Mouse (Mus musculus) embryonic facial prominence, embryonic 13.5 days (tissue): ENCODE measurements around the gene Jmjd1c. TPM values are rescaled to one million over a fixed set of nuclear protein-coding genes. Genes with fewer than 3 reads are reported as not detected.

Experiments
- ATAC-seq: fragments of 200-750 bp; cut with Nextera tagmentation; 2 replicates; pipeline ENCODE4 v1.8.0; 2017; ENCODE audit warnings: low read depth; ENCODE audit not compliant: insufficient number of reproducible peaks, insufficient read depth, low FRiP score, low TSS enrichment
- H3K27ac ChIP-seq: fragments of 300-500 bp; sonication (generic); 2 replicates; pipeline ENCODE4 v1.5.1; 2015; ENCODE audit warnings: moderate library complexity, mild to moderate bottlenecking, inconsistent platforms
- H3K27me3 ChIP-seq: fragments of 300-500 bp; sonication (generic); 2 replicates; pipeline ENCODE4 v1.6.1; 2015; ENCODE audit warnings: mild to moderate bottlenecking, inconsistent platforms
- H3K36me3 ChIP-seq: fragments of 300-500 bp; sonication (generic); 2 replicates; pipeline ENCODE4 v1.6.1; 2015; ENCODE audit warnings: mild to moderate bottlenecking, inconsistent platforms
- H3K4me1 ChIP-seq: fragments of 300-500 bp; sonication (generic); 2 replicates; pipeline ENCODE4 v1.6.1; 2015; ENCODE audit warnings: inconsistent platforms
- H3K4me2 ChIP-seq: fragments of 300-500 bp; sonication (generic); 2 replicates; pipeline ENCODE4 v1.6.1; 2015; ENCODE audit warnings: moderate library complexity, mild to moderate bottlenecking, inconsistent platforms
- H3K4me3 ChIP-seq: fragments of 300-500 bp; sonication (generic); 2 replicates; pipeline ENCODE4 v1.5.1; 2015; ENCODE audit warnings: mild to moderate bottlenecking, inconsistent platforms
- H3K9ac ChIP-seq: fragments of 300-500 bp; sonication (generic); 2 replicates; pipeline ENCODE4 v1.6.1; 2015; ENCODE audit warnings: mild to moderate bottlenecking, inconsistent platforms
- H3K9me3 ChIP-seq: fragments of 300-500 bp; sonication (generic); 2 replicates; pipeline ENCODE4 v1.6.1; 2016; ENCODE audit warnings: inconsistent platforms
- WGBS: fragments of 180-500 bp; shearing (Covaris S2); methylation state at CpG from one replicate; pipeline ENCODE4 v1.1.7; 2015; ENCODE audit warnings: mixed read lengths; 5-methylcytosine and 5-hydroxymethylcytosine counted together
- polyA plus RNA-seq: library from polyadenylated mRNA; unstranded; fragments of >200 nt; fragmentation: Nextera tagmentation; extraction: Ambion mirVana; gene quantifications from 2 replicates; pipeline ENCODE4 v1.2.1, GENCODE M21; 2015

The Jmjd1c gene
- polyA plus RNA-seq, 1 experiment from 2014 or later = 50.7 TPM

DNA sequence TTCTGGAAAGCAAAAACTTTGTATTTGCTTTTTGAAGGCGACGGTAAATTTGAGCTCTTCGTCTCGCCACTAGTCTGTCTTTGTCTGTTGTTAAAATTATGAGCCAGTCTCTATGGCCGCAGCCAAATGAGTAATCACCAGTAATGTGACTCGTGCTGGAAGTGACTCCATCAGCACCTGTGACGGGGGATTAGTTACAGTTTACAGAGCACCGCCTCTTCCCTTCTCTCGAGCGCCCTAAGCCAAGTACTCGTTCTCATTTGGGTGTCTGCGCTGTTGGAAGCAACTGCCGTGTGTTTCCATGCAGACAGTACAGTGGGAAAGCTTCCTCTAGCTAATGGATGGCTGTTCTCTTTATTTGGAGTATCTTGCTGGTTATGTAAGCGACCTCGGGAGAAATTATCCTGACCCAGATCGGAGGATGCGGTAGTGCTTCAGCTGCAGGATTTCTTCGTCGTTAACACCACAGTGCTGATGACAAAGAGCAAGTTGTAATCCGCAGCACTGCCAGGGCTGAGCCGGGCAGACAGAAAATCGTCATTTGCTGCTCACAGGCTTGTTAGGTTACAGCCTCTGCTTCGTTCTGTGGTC, 89.7 kb downstream of the Jmjd1c start:
- Histone ChIP-seq H3K27me3 (no peaks in the 10 kb centered on the region), H3K4me2 (peak overlapping the region; percentile 70), H3K27ac (peak overlapping the region; percentile 94), H3K9me3 (no peaks in the 10 kb centered on the region), H3K36me3 (peaks cover 3% of the 10 kb centered on the region; the same call in 1 of the 2 replicates), H3K9ac (peak overlapping the region; percentile 76), H3K4me3 (peak overlapping the region; percentile 52), H3K4me1 (peaks cover 32% of the 10 kb centered on the region)
- ATAC-seq = peak; percentile 77
- WGBS = under 1% methylated on average over 23 of the region's 23 CpGs

DNA sequence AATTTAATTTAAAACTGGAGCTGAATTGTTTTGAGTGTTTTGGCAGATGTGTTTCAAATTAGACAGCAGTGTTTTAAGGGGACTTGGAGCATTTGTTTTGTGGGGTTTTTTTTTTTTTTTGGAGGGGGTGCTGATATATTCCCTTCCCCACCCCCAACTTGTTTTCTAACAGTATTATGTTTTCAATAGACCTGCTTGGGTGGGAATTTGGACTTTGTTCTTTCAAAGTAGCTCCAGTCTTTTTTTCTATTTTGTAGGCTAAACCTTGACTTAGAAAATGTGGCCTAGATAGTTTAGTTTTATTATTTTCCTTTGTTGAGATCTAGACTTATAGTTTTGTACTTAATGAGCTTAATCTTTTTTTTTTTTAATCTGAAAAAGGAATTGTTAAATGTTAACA, 90.6 kb downstream of the Jmjd1c start:
- ATAC-seq = no peak
- H3K36me3 ChIP-seq = peaks cover 3% of the 10 kb centered on the region; the same call in 1 of the 2 replicates
- peak overlapping the region; percentile 94 for H3K27ac ChIP-seq
- H3K9me3 ChIP-seq = no peaks in the 10 kb centered on the region
- peak overlapping the region; percentile 70 for H3K4me2 ChIP-seq
- H3K4me1 ChIP-seq = peaks cover 32% of the 10 kb centered on the region
- peak overlapping the region; percentile 59; the same call in 1 of the 2 replicates for H3K9ac ChIP-seq
- peak overlapping the region; percentile 52 for H3K4me3 ChIP-seq
- H3K27me3 ChIP-seq = no peaks in the 10 kb centered on the region

DNA sequence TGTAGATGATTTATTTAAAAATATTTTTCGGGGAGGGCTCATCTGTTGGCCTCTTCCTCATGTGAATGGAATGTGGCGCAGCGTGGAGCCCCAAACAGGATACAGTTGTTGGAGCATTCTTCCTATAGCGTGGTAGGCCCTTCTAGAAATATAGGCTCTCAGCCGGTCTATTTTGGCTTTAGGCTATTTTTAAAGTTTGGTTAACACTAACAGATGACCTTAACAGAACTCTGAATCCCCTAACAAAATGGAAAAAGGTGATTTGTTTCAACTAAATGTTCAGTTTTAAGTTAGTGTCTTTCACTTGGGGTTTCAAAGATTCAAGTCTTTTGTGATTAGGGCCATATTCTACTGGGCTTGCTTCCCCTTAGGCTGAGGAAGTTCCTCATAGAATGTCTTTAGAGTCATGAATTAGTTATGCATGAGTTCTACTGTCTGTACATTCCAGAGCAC, 91.1 kb downstream of the Jmjd1c start:
- peak overlapping the region; percentile 52 for H3K4me3 ChIP-seq
- peak overlapping the region; percentile 59 for H3K9ac ChIP-seq
- peak overlapping the region; percentile 94 for H3K27ac ChIP-seq
- peaks cover 3% of the 10 kb centered on the region for H3K36me3 ChIP-seq
- H3K27me3 ChIP-seq = no peaks in the 10 kb centered on the region
- H3K4me1 ChIP-seq = peaks cover 32% of the 10 kb centered on the region
- H3K9me3 ChIP-seq = no peaks in the 10 kb centered on the region
- ATAC-seq = no peak
- under 1% methylated on average over 5 of the region's 5 CpGs for WGBS
- H3K4me2 ChIP-seq = peak overlapping the region; percentile 70

DNA sequence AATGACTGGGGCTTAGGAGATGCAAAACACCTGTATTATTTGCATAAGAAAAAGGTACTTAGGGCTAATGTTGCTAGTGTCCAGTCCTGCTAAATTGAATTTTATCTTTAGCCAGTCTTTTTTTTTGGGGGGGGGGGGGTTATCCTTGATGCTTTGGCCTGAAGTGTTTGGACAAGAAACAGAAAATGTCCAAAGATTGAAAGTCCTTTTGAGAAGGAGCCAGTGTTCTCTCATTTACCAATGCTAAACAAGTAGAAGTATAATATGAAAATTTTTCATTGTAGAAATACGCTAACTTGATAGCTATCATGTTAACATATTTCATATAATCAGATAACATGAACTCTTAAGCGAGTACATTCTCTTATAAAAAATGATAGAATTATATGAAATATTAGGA, 92.0 kb downstream of the Jmjd1c start:
- Histone ChIP-seq H3K27ac (no peak overlapping the region), H3K4me1 (peaks cover 28% of the 10 kb centered on the region), H3K4me2 (peak overlapping the region; percentile 70), H3K9ac (no peak overlapping the region), H3K27me3 (no peaks in the 10 kb centered on the region), H3K36me3 (peaks cover 8% of the 10 kb centered on the region), H3K9me3 (no peaks in the 10 kb centered on the region), H3K4me3 (peak overlapping the region; percentile 52)
- ATAC-seq = no peak
- 72% methylated on average over 2 of the region's 2 CpGs for WGBS

DNA sequence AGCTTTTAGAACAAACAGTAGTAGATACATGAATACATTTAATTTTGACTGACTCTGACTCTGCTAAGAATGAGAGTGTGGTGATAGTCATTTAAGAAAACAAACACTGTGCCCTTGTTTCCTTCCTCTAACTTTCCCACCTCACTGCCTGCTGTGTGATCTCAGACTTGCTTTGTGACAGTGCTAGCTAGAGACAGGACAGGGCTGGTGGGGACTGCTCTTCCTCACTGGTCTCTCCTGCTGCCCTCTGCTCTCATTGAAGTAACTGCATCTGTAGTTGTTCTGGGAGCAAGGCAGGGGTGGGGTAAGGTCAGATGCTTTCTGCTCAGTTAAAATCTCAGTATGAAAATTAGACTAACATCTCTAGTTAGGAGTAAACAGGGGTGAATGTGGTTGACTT, 93.1 kb downstream of the Jmjd1c start:
- Histone ChIP-seq H3K4me1 (peaks cover 29% of the 10 kb centered on the region), H3K9me3 (no peaks in the 10 kb centered on the region), H3K27ac (no peak overlapping the region), H3K27me3 (no peaks in the 10 kb centered on the region), H3K36me3 (peaks cover 9% of the 10 kb centered on the region), H3K4me2 (peak overlapping the region; percentile 39; the same call in 1 of the 2 replicates), H3K4me3 (no peak overlapping the region; the same call in 1 of the 2 replicates), H3K9ac (peak overlapping the region; percentile 46; the same call in 1 of the 2 replicates)
- no peak for ATAC-seq

DNA sequence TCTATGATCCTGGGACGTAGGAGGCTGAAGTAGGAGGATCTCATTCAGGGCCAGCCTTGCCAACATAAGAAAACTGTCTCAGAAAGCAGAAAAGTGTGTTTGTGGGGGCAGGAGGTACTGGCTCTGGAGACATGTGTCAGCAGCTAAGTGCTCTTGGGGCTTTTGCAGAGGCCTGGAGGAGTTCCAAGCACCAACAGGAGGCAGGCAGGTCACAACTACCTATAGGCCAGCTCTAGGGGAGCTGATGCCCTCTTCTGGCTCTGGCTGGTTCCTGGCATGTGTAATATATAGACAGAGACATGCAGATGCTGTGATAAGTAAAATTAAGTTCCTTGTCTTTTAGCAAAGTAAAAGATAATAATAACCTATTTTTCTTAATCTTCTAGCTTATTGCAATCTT, 94.3 kb downstream of the Jmjd1c start:
- 81% methylated on average over 1 of the region's 1 CpGs for WGBS
- Histone ChIP-seq H3K9me3 (no peaks in the 10 kb centered on the region), H3K9ac (no peak overlapping the region)

DNA sequence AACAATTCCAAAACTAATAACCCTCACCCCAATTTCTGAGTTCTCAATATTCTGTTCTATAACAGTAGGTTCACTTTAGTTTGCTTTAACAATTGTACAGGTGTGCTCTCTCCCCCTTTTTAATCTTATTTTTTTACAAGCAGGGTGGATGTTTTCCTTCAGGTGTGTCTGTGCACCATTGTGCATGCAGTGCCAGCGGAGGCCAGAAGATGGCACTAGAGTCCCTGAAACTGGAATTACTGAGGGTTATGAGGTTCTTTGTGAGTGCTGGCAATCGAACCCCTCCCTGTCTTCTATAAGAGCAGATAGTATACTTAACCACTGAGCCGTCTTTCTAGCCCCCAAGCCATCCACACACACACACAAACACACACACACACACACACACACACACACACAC, 96.4 kb downstream of the Jmjd1c start:
- no peak for ATAC-seq
- no peak overlapping the region for H3K27ac ChIP-seq
- peaks cover 15% of the 10 kb centered on the region for H3K36me3 ChIP-seq
- WGBS = 86% methylated on average over 3 of the region's 3 CpGs
- no peak overlapping the region for H3K9ac ChIP-seq
- H3K4me1 ChIP-seq = peaks cover 24% of the 10 kb centered on the region
- no peak overlapping the region for H3K4me2 ChIP-seq
- H3K4me3 ChIP-seq = no peak overlapping the region
- no peaks in the 10 kb centered on the region for H3K9me3 ChIP-seq
- H3K27me3 ChIP-seq = no peaks in the 10 kb centered on the region

More for the DNA sequence above, 94.3 kb downstream of the Jmjd1c start:
- Histone ChIP-seq H3K27me3 (no peaks in the 10 kb centered on the region), H3K36me3 (peaks cover 15% of the 10 kb centered on the region), H3K4me1 (peaks cover 24% of the 10 kb centered on the region), H3K4me3 (no peak overlapping the region), H3K4me2 (no peak overlapping the region), H3K27ac (no peak overlapping the region)
- no peak for ATAC-seq

DNA sequence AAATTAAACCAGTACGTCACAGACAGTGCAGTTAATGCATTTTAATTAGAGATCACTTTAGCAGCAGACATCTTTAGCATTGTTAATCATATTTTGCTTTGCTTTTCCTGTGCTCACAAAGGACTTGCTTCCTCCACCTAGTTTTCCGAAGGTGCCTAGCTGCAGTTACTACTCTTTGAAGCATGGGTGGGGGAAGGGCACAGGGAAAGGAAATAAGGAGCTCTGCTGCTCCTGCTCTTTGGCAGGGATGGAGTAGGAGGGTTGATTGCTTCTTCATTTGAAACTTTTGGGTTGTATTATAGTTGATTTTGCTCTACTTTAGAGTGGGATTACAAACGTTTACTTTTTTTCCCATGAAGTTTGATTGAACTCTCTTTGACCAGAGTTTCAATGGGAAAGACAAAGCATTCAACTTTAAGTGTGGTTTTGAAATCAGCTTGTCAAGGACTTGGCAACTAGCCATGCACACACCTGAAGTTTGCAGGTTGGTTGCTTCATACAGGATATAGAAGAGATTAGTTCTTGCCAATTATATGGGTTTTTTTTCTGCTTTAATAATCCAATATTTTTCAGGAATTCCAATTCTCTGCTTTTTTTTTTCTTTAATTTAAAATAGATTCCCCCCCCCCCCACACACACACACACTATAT, 97.2 kb downstream of the Jmjd1c start:
- H3K4me3 ChIP-seq = no peak overlapping the region
- no peak for ATAC-seq
- WGBS = 43% methylated on average over 3 of the region's 3 CpGs
- H3K4me2 ChIP-seq = no peak overlapping the region
- peaks cover 15% of the 10 kb centered on the region for H3K36me3 ChIP-seq
- no peak overlapping the region for H3K27ac ChIP-seq
- no peak overlapping the region for H3K9ac ChIP-seq
- no peaks in the 10 kb centered on the region for H3K9me3 ChIP-seq
- H3K27me3 ChIP-seq = no peaks in the 10 kb centered on the region
- H3K4me1 ChIP-seq = peaks cover 22% of the 10 kb centered on the region

DNA sequence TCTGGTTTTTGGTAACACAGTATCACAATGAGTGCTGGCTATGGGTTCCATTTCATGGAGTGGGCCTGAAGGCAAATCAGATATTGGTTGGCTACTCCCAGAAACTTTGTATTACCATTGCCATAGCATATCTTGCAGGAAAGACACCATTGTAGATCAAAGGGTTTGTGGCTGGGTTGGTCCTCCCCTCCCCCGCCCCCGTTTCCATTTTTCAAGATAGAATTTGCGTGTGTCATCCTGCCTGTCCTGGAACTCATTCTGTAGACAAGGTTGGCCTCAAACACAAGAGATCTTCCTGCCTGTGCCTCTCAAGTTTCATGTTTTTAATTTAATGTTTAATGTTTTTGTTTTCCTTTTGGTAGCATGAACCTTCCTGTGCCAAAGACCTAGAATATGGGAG, 98.1 kb downstream of the Jmjd1c start:
- ATAC-seq = no peak
- 83% methylated on average over 3 of the region's 3 CpGs for WGBS
- no peaks in the 10 kb centered on the region for H3K9me3 ChIP-seq
- no peak overlapping the region for H3K4me2 ChIP-seq
- H3K27ac ChIP-seq = no peak overlapping the region
- H3K27me3 ChIP-seq = no peaks in the 10 kb centered on the region
- H3K4me1 ChIP-seq = peaks cover 18% of the 10 kb centered on the region
- no peak overlapping the region for H3K4me3 ChIP-seq
- H3K36me3 ChIP-seq = peaks cover 15% of the 10 kb centered on the region
- no peak overlapping the region for H3K9ac ChIP-seq

DNA sequence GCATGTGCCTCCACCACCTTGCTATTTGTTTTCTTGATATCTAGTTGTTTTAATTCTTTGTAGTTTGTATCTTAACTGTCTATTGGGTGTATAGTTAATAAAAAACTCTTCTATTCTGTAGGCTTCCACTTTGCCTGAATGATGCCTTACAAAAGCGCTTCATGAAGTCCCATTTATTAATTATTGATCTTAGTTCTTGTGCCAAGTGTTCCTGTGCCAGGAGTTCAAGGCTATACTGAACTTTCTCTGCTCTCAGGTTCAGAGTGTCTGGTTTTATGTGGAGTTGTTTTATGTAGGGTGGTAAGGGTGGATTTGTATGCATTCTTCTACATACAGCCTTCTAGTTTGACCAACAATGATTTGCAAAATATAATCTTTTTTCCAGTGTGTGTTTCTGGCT, 99.7 kb downstream of the Jmjd1c start:
- H3K27me3 ChIP-seq = no peaks in the 10 kb centered on the region
- H3K4me2 ChIP-seq = no peak overlapping the region
- H3K4me3 ChIP-seq = no peak overlapping the region
- H3K9me3 ChIP-seq = no peaks in the 10 kb centered on the region
- ATAC-seq = no peak
- 96% methylated on average over 1 of the region's 1 CpGs for WGBS
- H3K4me1 ChIP-seq = peaks cover 22% of the 10 kb centered on the region
- H3K9ac ChIP-seq = no peak overlapping the region
- no peak overlapping the region for H3K27ac ChIP-seq
- peaks cover 11% of the 10 kb centered on the region for H3K36me3 ChIP-seq

DNA sequence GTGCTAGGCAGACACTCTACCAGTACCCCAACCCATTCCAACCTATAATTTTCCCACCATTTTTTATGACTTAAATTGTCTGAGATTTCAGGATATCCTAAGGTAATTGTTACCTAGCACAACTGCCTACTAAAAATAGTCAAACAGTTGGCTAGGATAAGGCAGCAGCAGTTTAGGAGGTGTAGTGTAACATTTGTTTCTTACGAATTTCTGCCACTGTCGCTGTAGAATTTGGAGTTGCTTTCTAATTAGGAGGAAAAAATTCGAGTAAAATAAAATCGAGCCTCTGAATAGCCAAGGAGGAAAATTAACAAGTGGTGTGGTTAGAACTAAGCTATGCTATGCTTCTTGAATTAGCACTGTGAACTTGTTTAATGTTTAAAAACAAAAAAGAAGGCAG, 101.3 kb downstream of the Jmjd1c start:
- Histone ChIP-seq H3K27me3 (no peaks in the 10 kb centered on the region), H3K27ac (peak overlapping the region; percentile 22; the same call in 1 of the 2 replicates), H3K4me3 (no peak overlapping the region), H3K9me3 (no peaks in the 10 kb centered on the region), H3K36me3 (peaks cover 11% of the 10 kb centered on the region), H3K4me1 (peaks cover 31% of the 10 kb centered on the region), H3K9ac (no peak overlapping the region), H3K4me2 (no peak overlapping the region)
- no peak for ATAC-seq
- WGBS = 65% methylated on average over 4 of the region's 4 CpGs

DNA sequence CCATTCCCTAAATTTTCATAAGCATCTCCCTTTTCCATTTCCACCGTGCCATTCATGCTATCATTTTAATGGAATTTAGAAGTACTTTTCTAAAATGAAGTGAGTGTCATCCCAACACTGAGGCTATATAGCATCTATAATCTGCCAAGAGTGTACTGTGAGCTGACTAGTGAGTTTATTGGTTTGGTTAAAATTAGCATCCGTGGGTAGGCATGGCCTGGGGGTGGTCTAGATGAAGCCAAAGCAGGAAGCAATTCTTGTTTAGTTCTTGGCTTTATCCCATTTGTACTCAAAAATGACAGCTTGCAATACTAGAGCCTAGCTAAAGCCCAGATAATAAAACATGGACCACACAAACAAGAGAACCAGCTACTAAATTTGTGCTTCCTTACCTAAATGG, 101.9 kb downstream of the Jmjd1c start:
- Histone ChIP-seq H3K9me3 (no peaks in the 10 kb centered on the region), H3K27ac (no peak overlapping the region), H3K27me3 (no peaks in the 10 kb centered on the region), H3K4me1 (peaks cover 36% of the 10 kb centered on the region), H3K4me2 (no peak overlapping the region), H3K9ac (no peak overlapping the region), H3K36me3 (peaks cover 7% of the 10 kb centered on the region; the same call in 1 of the 2 replicates), H3K4me3 (no peak overlapping the region)
- no peak for ATAC-seq
- 48% methylated on average over 2 of the region's 2 CpGs for WGBS
